Comparison of ENCODE assay signal across 18 mouse cellular contexts in genomic region chr9:111535445-111536064, GRCm38 (mm10).
DNase-seq lines count a peak whose midpoint lies in the region; ATAC-seq and TF ChIP-seq lines count a peak whose summit lies in the region.
"Had no signal": no experiment of that assay in that cellular context is flagged by ENCODE, and none has a peak within 500 bp of the region (broad histone marks: within the 10 kb centered on the region; RNA-seq: fewer than 3 reads in every experiment).

No protein-coding gene starts in this region.

- WGBS in lung, embryonic 14.5 days: 48% methylated on average over 8 of the region's 8 CpGs
- WGBS in lung, adult 2 months: 53% methylated on average over 8 of the region's 8 CpGs
- 52% methylated on average over 8 of the region's 8 CpGs for WGBS in intestine, embryonic 15.5 days
- WGBS in liver, embryonic 15.5 days (ENCODE audit: insufficient replicate concordance): 52% methylated on average over 8 of the region's 8 CpGs

- ATAC-seq in lung, embryonic 14.5 days (ENCODE audit: insufficient read depth): 0 out of 2 replicates have a peak, but pooled peaks have one; percentile 21
- peak; percentile 95 for ATAC-seq in intestine, embryonic 15.5 days
- peak; percentile 25; the same call in 1 of the 2 replicates for ATAC-seq in liver, embryonic 15.5 days (ENCODE audit: insufficient read depth)
- ATAC-seq: forebrain, embryonic 15.5 days had no signal

- TF ChIP-seq CTCF in lung, embryonic 14.5 days (IDR thresholded peaks at IDR 0.05; ENCODE audit: low read depth): no peak
- TF ChIP-seq CTCF in lung, adult 2 months (IDR thresholded peaks at IDR 0.05; ENCODE audit: insufficient read depth, low read length): no peak

- 0 out of 2 replicates have a peak, but pooled peaks cover 3% of the 10 kb centered on the region for H3K4me1 ChIP-seq in lung, embryonic 14.5 days (ENCODE audit: insufficient read depth)
- no peaks in the 10 kb centered on the region for H3K4me1 ChIP-seq in lung, adult 2 months (ENCODE audit: control insufficient read depth, insufficient read depth, low read length)
- 0 out of 2 replicates have a peak, but pooled peaks cover 12% of the 10 kb centered on the region for H3K4me1 ChIP-seq in intestine, embryonic 15.5 days (replicated peaks)
- H3K4me1 ChIP-seq in liver, embryonic 15.5 days (replicated peaks): 0 out of 2 replicates have a peak, but pooled peaks cover 5% of the 10 kb centered on the region
- H3K4me1 ChIP-seq: forebrain, embryonic 15.5 days; hindbrain, embryonic 10.5 days; limb, embryonic 15.5 days had no signal

- TF ChIP-seq POLR2A in lung, adult 2 months (IDR thresholded peaks at IDR 0.05; ENCODE audit: borderline replicate concordance, extremely low read depth, low read depth, low read length): no peak

- no peak overlapping the region for H3K9ac ChIP-seq in lung, embryonic 14.5 days
- no peak overlapping the region for H3K9ac ChIP-seq in intestine, embryonic 15.5 days
- no peak overlapping the region for H3K9ac ChIP-seq in liver, embryonic 15.5 days
- H3K9ac ChIP-seq: forebrain, embryonic 15.5 days; limb, embryonic 15.5 days had no signal

- H3K36me3 ChIP-seq in lung, embryonic 14.5 days (ENCODE audit: insufficient read depth): no peaks in the 10 kb centered on the region
- H3K36me3 ChIP-seq in intestine, embryonic 15.5 days: no peaks in the 10 kb centered on the region
- no peaks in the 10 kb centered on the region for H3K36me3 ChIP-seq in liver, embryonic 15.5 days (replicated peaks)
- H3K36me3 ChIP-seq: forebrain, embryonic 15.5 days; hindbrain, embryonic 10.5 days; limb, embryonic 15.5 days had no signal

- H3K4me2 ChIP-seq in lung, embryonic 14.5 days: no peak overlapping the region
- peak overlapping the region; percentile 19; the same call in 1 of the 2 replicates for H3K4me2 ChIP-seq in intestine, embryonic 15.5 days (replicated peaks)
- no peak overlapping the region for H3K4me2 ChIP-seq in liver, embryonic 15.5 days
- H3K4me2 ChIP-seq: forebrain, embryonic 15.5 days; limb, embryonic 15.5 days; midbrain, embryonic 11.5 days had no signal

- no peak for DNase-seq in lung, embryonic 14.5 days
- DNase-seq in lung, adult 2 months: no peak
- peak; percentile 26 to 35 for DNase-seq in urinary bladder, postnatal 36 days (ENCODE audit: low spot score in 2 of 2)
- DNase-seq in spleen, adult 12 weeks (ENCODE audit: low spot score): no peak
- DNase-seq in right cerebral cortex, postnatal 36 days (ENCODE audit: low spot score in 2 of 2): no peak
- DNase-seq: adrenal gland, postnatal 14 days; cerebellum, adult 8-10 months; lung, postnatal 14 days; right cerebral cortex, postnatal 25 days; thymus, postnatal 25 days had no signal

- no peaks in the 10 kb centered on the region for H3K27me3 ChIP-seq in lung, embryonic 14.5 days (ENCODE audit: insufficient read depth, low read length)
- no peaks in the 10 kb centered on the region for H3K27me3 ChIP-seq in intestine, embryonic 15.5 days (replicated peaks)
- no peaks in the 10 kb centered on the region for H3K27me3 ChIP-seq in liver, embryonic 15.5 days
- H3K27me3 ChIP-seq: forebrain, embryonic 15.5 days; limb, embryonic 15.5 days had no signal

- H3K9me3 ChIP-seq in lung, embryonic 14.5 days (ENCODE audit: low read depth, low read length): no peaks in the 10 kb centered on the region
- no peaks in the 10 kb centered on the region for H3K9me3 ChIP-seq in intestine, embryonic 15.5 days
- H3K9me3 ChIP-seq in liver, embryonic 15.5 days (replicated peaks): no peaks in the 10 kb centered on the region
- H3K9me3 ChIP-seq: forebrain, embryonic 15.5 days; hindbrain, embryonic 10.5 days; limb, embryonic 15.5 days had no signal

- no peak overlapping the region for H3K4me3 ChIP-seq in lung, embryonic 14.5 days (ENCODE audit: low read depth, low read length)
- no peak overlapping the region for H3K4me3 ChIP-seq in lung, adult 2 months (replicated peaks; ENCODE audit: extremely low read depth, low read depth, low read length)
- no peak overlapping the region for H3K4me3 ChIP-seq in intestine, embryonic 15.5 days (replicated peaks)
- H3K4me3 ChIP-seq in liver, embryonic 15.5 days (replicated peaks): no peak overlapping the region
- H3K4me3 ChIP-seq: erythroblast, embryonic 14.5 days; forebrain, embryonic 15.5 days; hindbrain, embryonic 10.5 days; limb, embryonic 15.5 days; myocyte had no signal

- H3K27ac ChIP-seq in lung, embryonic 14.5 days (ENCODE audit: low read depth): no peak overlapping the region
- H3K27ac ChIP-seq in intestine, embryonic 15.5 days: peak overlapping the region; percentile 57
- no peak overlapping the region for H3K27ac ChIP-seq in liver, embryonic 15.5 days (replicated peaks)
- H3K27ac ChIP-seq: forebrain, embryonic 15.5 days; hindbrain, embryonic 10.5 days had no signal

Comparison
In these comparisons a context has a peak if more than half of its experiments do, and no peak if none do; other contexts are left out.
1. ATAC-seq: peak in every context shown above with its lines; median percentile 95 in intestine, embryonic 15.5 days; 25 in liver, embryonic 15.5 days; 21 in lung, embryonic 14.5 days.
2. DNase-seq: peak in urinary bladder, postnatal 36 days (2 of 2); none in lung, embryonic 14.5 days (single experiment), lung, adult 2 months (single experiment), spleen, adult 12 weeks (single experiment) and right cerebral cortex, postnatal 36 days (0 of 2).